8 mouse cellular contexts compared by ENCODE assay signal in the genomic region with DNA sequence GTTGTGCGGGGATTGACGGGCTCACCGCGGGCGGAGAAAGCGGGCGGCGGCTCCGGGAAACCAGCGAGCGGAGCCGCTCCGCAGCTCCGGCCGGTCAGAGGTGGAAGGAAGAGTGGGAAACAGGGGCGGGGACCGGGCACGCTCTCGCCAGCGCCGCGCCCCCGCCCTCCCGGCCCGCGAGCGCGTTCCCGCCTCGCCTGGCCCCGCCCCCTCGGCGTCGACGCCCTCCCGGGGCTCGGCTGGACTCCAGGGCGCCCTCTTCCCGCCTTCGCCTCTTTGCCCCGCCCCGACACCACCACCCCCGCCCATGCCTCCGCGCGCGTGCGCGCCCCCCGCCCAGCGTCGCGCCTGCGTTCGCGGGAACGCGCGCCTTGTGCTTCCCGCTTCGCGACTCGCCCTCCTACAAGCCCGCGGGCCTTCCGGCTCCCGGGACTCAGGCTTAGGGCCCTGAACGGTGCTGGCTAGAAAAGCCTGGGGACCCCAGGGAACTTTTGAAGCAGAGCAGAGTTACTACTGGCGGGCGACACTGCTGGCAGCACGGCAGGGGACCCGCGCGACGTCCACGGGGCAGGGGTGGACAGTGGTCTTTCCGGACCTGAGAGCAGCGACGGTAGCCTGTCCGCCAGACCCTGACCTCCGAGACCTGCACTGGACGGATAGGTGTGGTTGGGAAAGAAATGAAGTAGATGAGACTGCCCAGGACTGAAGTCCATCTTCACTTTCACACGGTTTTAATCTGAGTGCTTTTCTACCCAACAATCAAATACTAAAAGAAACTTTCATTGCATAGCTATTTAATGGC. TPM values are rescaled to one million over a fixed set of nuclear protein-coding genes. Genes with fewer than 3 reads are reported as not detected.
DNase-seq lines count a peak whose midpoint lies in the region; ATAC-seq and TF ChIP-seq lines count a peak whose summit lies in the region.

A gene (minus strand): TSS at position 190 of the 802 bp plus-strand sequence.

- H3K4me1 ChIP-seq in CH12.LX (ENCODE audit: control insufficient read depth in 1 of 2, insufficient read depth in 2 of 2), result peaks cover 0 to 33% of the 10 kb centered on the region in 2 experiments; a peak in 2 of 4 replicates
- no peaks in the 10 kb centered on the region for H3K4me1 ChIP-seq in forebrain, embryonic 11.5 days (replicated peaks; ENCODE audit: control insufficient read depth, insufficient read depth, low read length)
- peaks cover 20% of the 10 kb centered on the region for H3K4me1 ChIP-seq in heart, embryonic 16.5 days (ENCODE audit: control insufficient read depth, insufficient read depth, low read length)
- peaks cover 51% of the 10 kb centered on the region for H3K4me1 ChIP-seq in liver, embryonic 15.5 days (replicated peaks)
- peaks cover 10% of the 10 kb centered on the region; the same call in 1 of the 2 replicates for H3K4me1 ChIP-seq in neural tube, embryonic 12.5 days

- TF ChIP-seq POLR2A in CH12.LX (IDR thresholded peaks at IDR 0.05; ENCODE audit: low read depth, low read length), result peak; percentile 89

- TF ChIP-seq EP300 in CH12.LX (IDR thresholded peaks at IDR 0.05; ENCODE audit: low read length), result no peak

- no peaks in the 10 kb centered on the region for H3K36me3 ChIP-seq in CH12.LX (replicated peaks in 1 of 2; ENCODE audit: control insufficient read depth in 1 of 2, insufficient read depth in 1 of 2, low read length in 1 of 2)
- H3K36me3 ChIP-seq in forebrain, embryonic 11.5 days (ENCODE audit: control insufficient read depth, insufficient read depth, low read length), result no peaks in the 10 kb centered on the region
- no peaks in the 10 kb centered on the region for H3K36me3 ChIP-seq in heart, embryonic 16.5 days (ENCODE audit: control insufficient read depth, insufficient read depth)
- H3K36me3 ChIP-seq in liver, embryonic 15.5 days (replicated peaks), result no peaks in the 10 kb centered on the region
- no peaks in the 10 kb centered on the region for H3K36me3 ChIP-seq in neural tube, embryonic 12.5 days

- ATAC-seq in forebrain, embryonic 11.5 days (replicated peaks; ENCODE audit: low FRiP score), result peak; percentile 92
- ATAC-seq in heart, embryonic 16.5 days (replicated peaks; ENCODE audit: extremely low read depth, insufficient read depth, low FRiP score), result peak; percentile 94
- ATAC-seq in liver, embryonic 15.5 days (ENCODE audit: insufficient read depth), result peak; percentile 89
- peak; percentile 92 for ATAC-seq in neural tube, embryonic 12.5 days (ENCODE audit: low FRiP score, low read depth)

- H3K4me3 ChIP-seq in CH12.LX (replicated peaks in 1 of 3; ENCODE audit: low read depth in 2 of 3, low read length in 2 of 3, poor library complexity in 1 of 3), result peak within 1 kb of the TSS; percentile 73 to 91 (median 83)
- H3K4me3 ChIP-seq in forebrain, embryonic 11.5 days (ENCODE audit: low read depth, low read length), result peak within 1 kb of the TSS; percentile 68
- H3K4me3 ChIP-seq in heart, embryonic 16.5 days (ENCODE audit: low read length), result peak within 1 kb of the TSS; percentile 98
- peak within 1 kb of the TSS; percentile 99 for H3K4me3 ChIP-seq in liver, embryonic 15.5 days (replicated peaks)
- peak within 1 kb of the TSS; percentile 87 for H3K4me3 ChIP-seq in neural tube, embryonic 12.5 days

- under 1% methylated on average over 65 of the region's 83 CpGs for WGBS in forebrain, embryonic 11.5 days
- under 1% methylated on average over 80 of the region's 83 CpGs for WGBS in heart, embryonic 16.5 days
- under 1% methylated on average over 78 of the region's 83 CpGs for WGBS in liver, embryonic 15.5 days (ENCODE audit: insufficient replicate concordance)
- WGBS in neural tube, embryonic 12.5 days, result under 1% methylated on average over 80 of the region's 83 CpGs

- peaks cover 33% of the 10 kb centered on the region for H3K79me2 ChIP-seq in CH12.LX (replicated peaks; ENCODE audit: control insufficient read depth, extremely low read depth, insufficient read depth, poor library complexity, severe bottlenecking)

- H3K9me3 ChIP-seq in CH12.LX (replicated peaks; ENCODE audit: low read length), result no peaks in the 10 kb centered on the region
- no peaks in the 10 kb centered on the region for H3K9me3 ChIP-seq in forebrain, embryonic 11.5 days (ENCODE audit: control insufficient read depth, low read length)
- H3K9me3 ChIP-seq in heart, embryonic 16.5 days (replicated peaks; ENCODE audit: control insufficient read depth, low read length), result no peaks in the 10 kb centered on the region
- H3K9me3 ChIP-seq in liver, embryonic 15.5 days (replicated peaks), result no peaks in the 10 kb centered on the region
- H3K9me3 ChIP-seq in neural tube, embryonic 12.5 days, result no peaks in the 10 kb centered on the region

- H3K4me2 ChIP-seq in CH12.LX (ENCODE audit: insufficient read depth, low read depth, poor library complexity, severe bottlenecking), result peak within 1 kb of the TSS; percentile 96
- peak within 1 kb of the TSS; percentile 72 for H3K4me2 ChIP-seq in forebrain, embryonic 11.5 days (ENCODE audit: low read depth, low read length, severe bottlenecking)
- H3K4me2 ChIP-seq in heart, embryonic 16.5 days (ENCODE audit: low read depth, low read length), result peak within 1 kb of the TSS; percentile 85
- H3K4me2 ChIP-seq in liver, embryonic 15.5 days, result peak within 1 kb of the TSS; percentile 96
- H3K4me2 ChIP-seq in neural tube, embryonic 12.5 days (replicated peaks), result peak within 1 kb of the TSS; percentile 72

- no peaks in the 10 kb centered on the region for H3K27me3 ChIP-seq in CH12.LX (replicated peaks)
- peaks cover 2% of the 10 kb centered on the region; the same call in 1 of the 2 replicates for H3K27me3 ChIP-seq in forebrain, embryonic 11.5 days (ENCODE audit: control insufficient read depth, insufficient read depth, low read length)
- H3K27me3 ChIP-seq in heart, embryonic 16.5 days (ENCODE audit: control insufficient read depth, insufficient read depth, low read length), result no peaks in the 10 kb centered on the region
- no peaks in the 10 kb centered on the region for H3K27me3 ChIP-seq in liver, embryonic 15.5 days
- H3K27me3 ChIP-seq in neural tube, embryonic 12.5 days (replicated peaks), result no peaks in the 10 kb centered on the region

- dilution Hi-C loops in CH12.LX (cut with MboI; ENCODE audit: extremely low pct_ligation_motif_present, extremely low pct_unique_long_range_greater_than_20kb, low sequenced_read_pairs), result no loop called here

- in situ Hi-C loops in CH12.LX (cut with MboI; ENCODE audit: low pct_ligation_motif_present, low pct_unique_long_range_greater_than_20kb, low sequenced_read_pairs), result no loop called here

- no peak for TF ChIP-seq CTCF in CH12.LX (conservative IDR thresholded peaks at IDR 0.05 in 1 of 2, IDR thresholded peaks at IDR 0.05 in 1 of 2; ENCODE audit: low read depth in 2 of 2, low read length in 2 of 2)

- H3K9ac ChIP-seq in CH12.LX (ENCODE audit: insufficient read depth, low read depth), result peak within 1 kb of the TSS; percentile 98
- peak within 1 kb of the TSS; percentile 78 for H3K9ac ChIP-seq in forebrain, embryonic 11.5 days (ENCODE audit: low read length)
- H3K9ac ChIP-seq in heart, embryonic 16.5 days (ENCODE audit: low read length), result peak within 1 kb of the TSS; percentile 97
- peak within 1 kb of the TSS; percentile 100 for H3K9ac ChIP-seq in liver, embryonic 15.5 days
- peak within 1 kb of the TSS; percentile 90 for H3K9ac ChIP-seq in neural tube, embryonic 12.5 days

- peak within 1 kb of the TSS; percentile 78 for H3K27ac ChIP-seq in CH12.LX (ENCODE audit: insufficient read depth, low read depth)
- H3K27ac ChIP-seq in forebrain, embryonic 11.5 days (ENCODE audit: low read depth, low read length), result peak within 1 kb of the TSS; percentile 48
- H3K27ac ChIP-seq in heart, embryonic 16.5 days (ENCODE audit: low read length), result peak within 1 kb of the TSS; percentile 98
- peak within 1 kb of the TSS; percentile 100 for H3K27ac ChIP-seq in liver, embryonic 15.5 days (replicated peaks)
- peak within 1 kb of the TSS; percentile 82 for H3K27ac ChIP-seq in neural tube, embryonic 12.5 days

- peak; percentile 87 for DNase-seq in CH12.LX (ENCODE audit: extremely low read depth)
- peak; percentile 84 for DNase-seq in c-Kit-positive CD71-positive TER-119-negative erythroid progenitor cells, embryonic 14.5 days (ENCODE audit: low read depth)
- peak; percentile 98 for DNase-seq in forebrain, embryonic 11.5 days (ENCODE audit: low spot score)
- peak; percentile 92 to 97 for DNase-seq in kidney, postnatal 36 days
- peak; percentile 63 for DNase-seq in telencephalon, adult 2 months (ENCODE audit: low read depth, low spot score)

- TF ChIP-seq RAD21 in CH12.LX (IDR thresholded peaks at IDR 0.05; ENCODE audit: low read depth, low read length), result no peak

TF ChIP-seq in CH12.LX, 34 proteins besides CTCF, POLR2A, EP300 and RAD21 (continues in another document):
- TF ChIP-seq POLR2AphosphoS2 (IDR thresholded peaks at IDR 0.05; ENCODE audit: low read depth, low read length), result peak; percentile 41; the same call in 1 of the 2 replicates
- peak; percentile 79 for TF ChIP-seq NRF1 (IDR thresholded peaks at IDR 0.05; ENCODE audit: low read depth, low read length)
- TF ChIP-seq MXI1 (IDR thresholded peaks at IDR 0.05; ENCODE audit: low read depth, low read length), result 0 out of 2 replicates have a peak, but pooled peaks have one; percentile 0
- TF ChIP-seq MAZ (IDR thresholded peaks at IDR 0.05; ENCODE audit: low read depth, low read length), result peak; percentile 42; the same call in 1 of the 2 replicates
- TF ChIP-seq MYC (IDR thresholded peaks at IDR 0.05; ENCODE audit: low read depth, low read length), result no peak
- peak; percentile 67; the same call in 1 of the 2 replicates for TF ChIP-seq TCF12 (IDR thresholded peaks at IDR 0.05; ENCODE audit: low read depth, low read length)
- TF ChIP-seq HCFC1 (IDR thresholded peaks at IDR 0.05; ENCODE audit: low read depth, low read length), result peak; percentile 55; the same call in 1 of the 2 replicates
- TF ChIP-seq ZMIZ1 (IDR thresholded peaks at IDR 0.05; ENCODE audit: low read depth, low read length), result 0 out of 2 replicates have a peak, but pooled peaks have one; percentile 12
- TF ChIP-seq BHLHE40 (IDR thresholded peaks at IDR 0.05; ENCODE audit: low read depth, low read length), result 0 out of 2 replicates have a peak, but pooled peaks have one; percentile 6
- no peak for TF ChIP-seq E2F4 (IDR thresholded peaks at IDR 0.05; ENCODE audit: insufficient replicate concordance, low read depth, low read length)
- TF ChIP-seq ELF1 (IDR thresholded peaks at IDR 0.05; ENCODE audit: low read depth, low read length), result peak; percentile 69
- peak; percentile 86 for TF ChIP-seq MAX (IDR thresholded peaks at IDR 0.05; ENCODE audit: low read length)

RNA-seq across cellular contexts. Expression of the gene that starts here (rescaled TPM):
- total RNA-seq in CH12.LX (2012; rRNA removed) (45.2 and 45.7 TPM in 2 replicates), CH12.LX (2014; rRNA removed) (81.4 and 85.9 TPM in 2 replicates)
- polyA plus RNA-seq in CH12.LX (2012; ENCODE audit: insufficient read length, low read depth), result 40.3 and 48.1 TPM in 2 replicates
- polyA plus RNA-seq in forebrain, embryonic 11.5 days (2014; fragmentation: Nextera tagmentation; extraction: Ambion mirVana), result 30.3 TPM in 2 replicates
- 27.6 and 27.7 TPM in 2 replicates for polyA plus RNA-seq in heart, embryonic 16.5 days (2015; fragmentation: Nextera tagmentation; extraction: Ambion mirVana)
- polyA plus RNA-seq in liver, embryonic 15.5 days (2015; fragmentation: Nextera tagmentation; extraction: Ambion mirVana), result 50.5 and 60.6 TPM in 2 replicates
- 30.6 and 35.2 TPM in 2 replicates for polyA plus RNA-seq in neural tube, embryonic 12.5 days (2016; fragmentation: Nextera tagmentation; extraction: Ambion mirVana)

Comparison
In these comparisons a context has a peak if more than half of its experiments do, and no peak if none do; other contexts are left out.
1. Peak in every context shown above with its lines: DNase-seq, ATAC-seq, H3K4me3 ChIP-seq and H3K27ac ChIP-seq.
2. H3K27ac ChIP-seq: peak in every context shown above with its lines; median percentile 100 in liver, embryonic 15.5 days; 98 in heart, embryonic 16.5 days; 82 in neural tube, embryonic 12.5 days; 78 in CH12.LX; 48 in forebrain, embryonic 11.5 days.